Mouse (Mus musculus) telencephalon, adult 2 months (tissue): ENCODE measurements around the gene Myl7.
"Not testable (repeated sequence)": the region's sequence is repeated elsewhere in the genome, so short reads cannot be mapped to it uniquely, and the experiment has no call there.

Experiments
- DNase-seq: peaks from one replicate; pipeline ENCODE4 v3.0.0-alpha.2; 2011; ENCODE audit warnings: low read depth, low spot score

Myl7 gene

DNA sequence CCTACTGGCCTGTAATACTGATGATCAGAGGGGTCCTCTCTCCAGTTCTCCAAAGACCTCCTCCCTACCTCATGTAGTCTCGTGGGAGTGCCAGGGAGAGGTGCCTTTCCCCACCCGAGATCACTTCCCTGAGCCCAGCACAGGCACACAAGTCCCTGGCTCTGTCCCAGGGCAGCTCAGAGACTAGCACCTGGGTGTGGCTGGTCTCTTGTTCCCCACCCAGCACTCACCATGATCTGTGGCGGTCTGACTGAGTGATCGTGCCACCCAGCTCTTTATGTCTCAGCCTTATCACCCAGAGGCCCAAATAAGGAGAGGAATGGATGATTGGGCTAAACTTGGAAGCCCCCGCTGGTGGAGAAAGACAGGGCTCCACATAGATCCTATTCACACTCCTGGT is at the start of gene Myl7:
Gene Myl7, minus strand, starts transcription at position 252 of the 400 bp plus-strand sequence.
- DNase-seq = no peak

- DNase-seq = no peak
These were observed 49.2 kb upstream of the Myl7 start for GRCm38 (mm10) chr11:5947796-5948195.

DNA sequence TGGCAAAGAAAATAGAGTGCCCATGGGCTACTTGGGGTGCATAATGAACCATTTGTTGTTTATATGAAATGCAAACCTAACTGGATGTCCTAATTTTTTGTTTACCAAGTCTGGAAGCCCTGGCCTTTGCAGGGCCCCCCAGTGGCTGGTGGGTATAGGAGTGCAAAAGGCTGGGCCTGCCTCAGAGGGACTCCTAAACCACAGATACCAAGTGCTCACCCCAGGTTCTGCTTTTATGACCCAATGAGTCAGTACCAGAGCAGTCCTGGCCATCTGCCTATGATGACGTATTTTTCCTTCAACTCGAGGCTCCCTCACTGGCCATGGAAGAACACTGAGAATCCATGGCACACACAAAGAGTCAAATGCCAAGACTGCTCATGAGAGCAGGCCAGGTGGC is 46.5 kb upstream of the Myl7 start:
- no peak for DNase-seq

DNA sequence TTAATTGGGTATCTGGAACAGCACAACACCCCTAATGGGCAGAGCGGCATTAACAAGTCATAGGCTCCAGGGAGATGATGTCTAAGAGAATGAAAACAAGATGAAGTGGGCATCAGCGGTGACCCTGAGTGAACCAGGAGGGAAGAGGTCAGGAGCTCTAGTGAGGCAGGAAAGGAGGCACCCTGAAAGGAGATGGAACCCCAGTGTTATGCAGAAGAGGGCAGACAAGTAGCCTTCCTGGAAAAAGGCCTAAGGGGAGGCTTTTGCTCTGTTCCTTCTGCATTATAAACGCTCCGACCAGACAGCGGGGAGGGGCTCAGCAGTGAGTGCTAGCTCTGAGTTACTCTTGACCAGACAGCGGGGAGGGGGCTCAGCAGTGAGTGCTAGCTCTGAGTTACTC is 44.4 kb upstream of the Myl7 start:
- no peak for DNase-seq

- not testable (repeated sequence) for DNase-seq
These were observed 35.9 kb upstream of the Myl7 start for GRCm38 (mm10) chr11:5934531-5934930.

- DNase-seq = not testable (repeated sequence)
These were observed 33.4 kb upstream of the Myl7 start for GRCm38 (mm10) chr11:5931947-5932346.

DNA sequence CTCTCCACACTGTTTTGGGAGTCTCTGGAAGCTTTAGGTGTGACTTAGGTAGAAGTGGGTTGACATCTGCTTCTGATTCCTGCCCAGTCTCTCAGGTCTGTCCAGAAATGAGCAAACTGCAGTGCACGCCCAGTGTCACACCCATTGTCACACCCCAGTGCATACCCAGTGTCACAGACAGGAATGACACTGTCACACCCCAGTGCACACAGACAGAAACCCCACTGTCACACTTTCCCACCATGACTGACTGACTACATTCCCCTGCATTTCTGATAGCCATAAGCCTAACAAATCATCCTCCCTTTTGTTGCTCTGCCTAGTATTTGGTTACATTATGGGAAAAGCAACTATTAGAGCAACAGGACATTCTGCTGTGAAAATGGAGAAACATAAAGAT is 32.0 kb upstream of the Myl7 start:
- no peak for DNase-seq

DNA sequence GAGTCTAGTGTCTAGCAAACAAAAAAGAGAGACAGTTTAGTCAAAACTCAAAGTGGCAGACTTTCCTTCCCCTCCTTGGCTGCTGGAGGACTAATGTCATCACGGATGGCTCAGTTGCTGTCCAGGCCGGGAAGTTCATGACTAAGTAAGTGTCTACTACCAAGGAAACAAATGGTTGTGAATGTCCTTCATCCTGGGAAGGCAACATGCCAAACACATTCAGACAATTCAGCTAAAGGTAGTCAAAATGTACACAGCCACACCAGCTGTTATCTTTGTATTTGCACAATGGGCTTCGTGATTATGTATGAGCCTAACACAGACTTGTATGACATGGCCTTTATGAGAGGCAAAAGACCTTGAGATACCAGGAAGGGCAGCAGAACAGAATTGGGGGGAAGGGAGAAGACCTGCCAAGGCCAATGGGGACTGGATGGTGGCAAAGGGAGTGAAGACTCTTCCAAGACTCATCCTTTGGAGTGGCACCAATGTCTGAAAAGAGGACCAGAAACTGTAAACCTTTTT is 28.2 kb upstream of the Myl7 start:
- no peak for DNase-seq

DNA sequence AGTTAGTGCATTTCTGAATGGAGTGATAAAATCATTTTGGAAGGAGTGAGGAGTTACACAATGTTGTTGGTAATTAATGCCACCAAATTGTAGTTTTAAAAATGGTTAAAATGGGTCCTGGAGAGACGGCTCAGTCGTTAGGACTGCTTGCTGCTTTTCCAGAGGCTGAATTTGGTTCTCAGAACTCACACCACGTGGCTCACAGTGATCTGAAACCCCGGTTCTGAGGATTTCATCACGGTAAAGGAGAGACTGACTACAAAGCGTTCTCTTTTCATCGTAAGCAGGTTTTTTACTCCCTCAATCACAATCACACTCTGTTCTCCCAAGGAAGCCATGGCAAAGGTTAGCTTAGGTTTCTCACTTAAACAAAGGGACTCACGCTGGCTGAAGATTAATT is 26.1 kb upstream of the Myl7 start:
- no peak for DNase-seq

- no peak for DNase-seq
These were observed 21.9 kb upstream of the Myl7 start for GRCm38 (mm10) chr11:5920323-5920960.

GRCm38 (mm10) chr11:5919606-5920005 is 21.0 kb upstream of the Myl7 start:
- DNase-seq = no peak

GRCm38 (mm10) chr11:5918111-5918510 is 19.5 kb upstream of the Myl7 start:
- no peak for DNase-seq

GRCm38 (mm10) chr11:5916178-5916548 is 17.6 kb upstream of the Myl7 start:
- no peak for DNase-seq

DNA sequence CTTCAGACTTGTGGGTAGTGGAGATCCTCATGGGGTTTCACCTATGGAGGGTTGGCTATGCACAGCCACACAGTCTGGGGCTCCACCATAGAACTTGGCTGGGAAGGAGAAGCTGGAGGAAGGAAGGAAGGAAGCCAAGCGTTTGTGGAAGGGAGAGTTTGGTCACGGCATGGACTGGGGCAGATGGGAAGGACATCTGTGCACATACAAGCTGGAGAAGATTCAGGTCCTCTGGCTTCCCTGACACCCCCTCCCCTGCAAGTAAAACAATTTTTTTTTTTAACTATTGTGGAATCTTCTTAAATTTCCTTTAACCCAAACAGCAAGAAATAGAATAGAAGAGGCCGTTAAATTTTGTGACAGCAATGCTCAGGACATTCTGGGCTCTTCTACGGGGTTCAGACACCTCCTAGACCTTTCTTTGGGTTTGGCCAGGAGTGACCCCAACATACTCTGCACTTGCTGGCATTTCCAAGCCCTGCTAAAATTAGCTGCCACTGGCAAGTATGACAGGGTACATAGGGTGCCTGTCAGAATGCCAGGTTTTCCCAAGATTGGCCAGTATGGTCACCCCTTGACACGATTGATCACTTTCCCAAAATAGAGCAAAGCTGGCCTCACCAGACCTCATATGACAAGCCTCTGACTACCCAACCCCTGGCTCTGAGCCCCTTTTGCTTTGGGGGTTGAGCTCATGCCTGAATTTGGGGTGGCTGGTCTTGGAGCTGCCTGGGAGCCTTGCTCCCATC is 17.0 kb upstream of the Myl7 start:
- DNase-seq = no peak

- no peak for DNase-seq
These were observed 16.4 kb upstream of the Myl7 start for GRCm38 (mm10) chr11:5914940-5915339.

- DNase-seq = no peak
These were observed 15.4 kb upstream of the Myl7 start for GRCm38 (mm10) chr11:5913936-5914335.

DNA sequence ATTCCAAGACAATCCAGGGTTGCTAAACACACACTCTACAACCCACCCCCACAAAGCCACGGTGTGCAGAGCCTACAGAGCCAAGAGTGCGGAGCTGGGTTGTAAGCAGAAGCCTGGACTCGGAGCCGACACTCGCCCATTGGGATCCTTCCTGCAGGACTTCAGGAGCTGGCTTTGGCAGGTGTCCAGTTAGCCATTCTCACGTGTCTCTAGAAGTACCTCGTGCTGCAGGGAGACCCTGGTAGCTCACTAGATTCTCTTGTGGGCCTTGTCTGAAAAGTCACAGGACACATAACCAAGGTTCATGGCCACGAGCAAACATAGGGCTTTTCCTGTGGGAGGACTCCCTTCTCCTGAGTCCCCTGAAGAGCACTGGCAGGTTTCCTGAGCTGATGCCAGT is 14.7 kb upstream of the Myl7 start:
- DNase-seq = no peak

GRCm38 (mm10) chr11:5912635-5913034 is 14.1 kb upstream of the Myl7 start:
- DNase-seq = no peak

DNA sequence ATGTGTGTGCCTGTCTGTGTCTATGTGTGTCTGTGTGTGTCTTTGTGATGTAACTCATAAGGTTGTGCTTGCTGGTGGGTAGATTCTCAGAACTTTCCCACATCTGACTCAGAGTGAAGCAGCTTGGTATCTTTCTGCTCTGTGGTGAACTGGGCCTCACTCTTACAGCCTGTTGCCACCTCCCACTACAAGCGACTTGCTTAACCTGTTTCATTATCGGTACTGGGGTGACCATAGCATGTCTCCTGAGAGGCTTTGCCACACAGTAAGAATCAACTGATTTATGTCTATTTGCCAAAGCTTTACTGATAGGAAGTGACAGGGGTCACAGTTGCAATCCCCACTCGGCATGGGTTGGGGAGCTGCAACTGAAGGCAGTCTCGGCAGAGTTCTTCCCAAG is 10.1 kb upstream of the Myl7 start:
- DNase-seq = no peak

- DNase-seq = no peak
These were observed 8.5 kb upstream of the Myl7 start for GRCm38 (mm10) chr11:5907096-5907495.

DNA sequence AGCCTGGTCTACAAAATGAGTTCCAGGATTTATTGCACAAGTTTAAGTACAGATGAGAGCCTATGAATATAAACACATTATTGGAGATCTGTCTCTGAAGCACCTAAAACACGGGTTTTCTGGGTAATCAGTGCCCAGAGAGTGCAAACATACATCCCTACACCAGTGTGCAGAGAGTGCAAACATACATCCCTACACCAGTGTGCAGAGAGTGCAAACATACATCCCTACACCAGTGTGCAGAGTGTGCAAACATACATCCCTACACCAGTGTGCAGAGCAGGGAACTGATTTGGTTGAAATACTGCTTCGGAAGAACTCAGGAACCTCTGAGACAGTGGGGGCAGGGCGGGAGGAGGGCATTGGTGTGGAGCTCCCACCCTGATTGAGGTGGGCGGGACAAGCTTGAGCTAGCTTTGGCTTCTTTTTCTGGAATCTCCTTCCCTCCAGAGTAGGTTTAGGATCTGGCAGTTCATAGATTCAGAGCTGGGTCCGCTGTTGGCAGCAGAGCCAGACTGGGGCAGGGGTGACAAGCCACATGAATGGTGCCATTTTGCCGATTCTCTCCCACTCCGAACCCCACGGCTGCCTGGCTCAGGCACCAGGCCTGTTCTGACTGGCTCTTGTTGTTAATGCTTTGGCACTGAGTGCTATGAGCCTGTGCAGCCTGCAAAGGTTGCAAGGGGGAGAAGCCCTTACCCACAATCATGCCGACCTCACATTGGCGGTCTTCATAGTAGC is 7.4 kb upstream of the Myl7 start:
- DNase-seq = no peak

GRCm38 (mm10) chr11:5904871-5905270 is 6.3 kb upstream of the Myl7 start:
- DNase-seq = no peak

DNA sequence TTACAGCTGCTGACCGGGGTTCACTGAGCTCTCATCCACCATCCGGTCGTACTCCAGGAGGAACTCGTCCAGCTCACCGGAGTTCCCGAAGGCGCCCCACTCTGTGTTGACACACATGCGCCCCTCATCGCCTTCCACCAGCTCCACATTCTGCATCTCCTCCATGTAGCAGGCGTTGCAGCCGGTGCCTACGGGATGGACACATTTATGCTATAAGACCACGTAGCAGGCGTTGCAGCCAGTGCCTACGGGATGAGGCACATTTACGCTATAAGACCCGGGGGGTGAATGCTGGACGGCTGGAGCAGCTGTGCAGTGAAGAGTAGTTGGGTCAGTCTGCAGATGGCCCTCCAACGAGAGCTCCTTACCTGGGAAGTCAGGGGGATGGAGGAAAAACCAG is 5.8 kb upstream of the Myl7 start:
- DNase-seq = no peak
